Mouse (Mus musculus) hindbrain, embryonic 16.5 days (tissue): Measurements from ENCODE around the gene Nmrk1. TPM values are rescaled to one million over a fixed set of nuclear protein-coding genes. Genes with fewer than 3 reads are reported as not detected.
A peak's percentile ranks its signal among the peaks of the same experiment; 100 is the strongest.

ENCODE experiments used
- ATAC-seq: fragments of 200-750 bp; cut with Nextera tagmentation; 2 replicates; pipeline ENCODE4 v1.8.0; 2017; ENCODE audit warnings: moderate TSS enrichment, moderate library complexity
- H3K27ac ChIP-seq: fragments of 300-500 bp; sonication (generic); 2 replicates; pipeline ENCODE4 v1.5.1; 2014; ENCODE audit warnings: low read depth, mild to moderate bottlenecking, control low read depth, low read length, moderate library complexity
- H3K27me3 ChIP-seq: fragments of 300-500 bp; sonication (generic); replicated peaks from 2 replicates; pipeline ENCODE4 v1.6.1; 2014; ENCODE audit warnings: low read length; ENCODE audit not compliant: control insufficient read depth, insufficient read depth
- H3K36me3 ChIP-seq: fragments of 300-500 bp; sonication (generic); 2 replicates; pipeline ENCODE4 v1.6.1; 2014; ENCODE audit warnings: mild to moderate bottlenecking, low read length, moderate library complexity, mixed read lengths; ENCODE audit not compliant: control insufficient read depth, insufficient read depth
- H3K4me1 ChIP-seq: fragments of 300-500 bp; sonication (generic); 2 replicates; pipeline ENCODE4 v1.6.1; 2014; ENCODE audit warnings: low read depth, low read length; ENCODE audit not compliant: control insufficient read depth, insufficient read depth
- H3K4me2 ChIP-seq: fragments of 300-500 bp; sonication (generic); 2 replicates; pipeline ENCODE4 v1.6.1; 2014; ENCODE audit warnings: mild to moderate bottlenecking, low read length, control low read depth, moderate library complexity
- H3K4me3 ChIP-seq: fragments of 300-500 bp; sonication (generic); 2 replicates; pipeline ENCODE4 v1.5.1; 2014; ENCODE audit warnings: mild to moderate bottlenecking, low read length, control low read depth, moderate library complexity
- H3K9ac ChIP-seq: fragments of 300-500 bp; sonication (generic); 2 replicates; pipeline ENCODE4 v1.6.1; 2014; ENCODE audit warnings: low read depth, mild to moderate bottlenecking, control low read depth, low read length, moderate library complexity
- H3K9me3 ChIP-seq: fragments of 300-500 bp; sonication (generic); 2 replicates; pipeline ENCODE4 v1.6.1; 2014; ENCODE audit warnings: mild to moderate bottlenecking, low read length, moderate library complexity; ENCODE audit not compliant: control insufficient read depth
- WGBS: fragments of 180-500 bp; shearing (Covaris S2); extraction: QIAGEN DNeasy Blood & Tissue Kit; methylation state at CpG from one replicate; pipeline ENCODE4 v1.1.7; 2014; 5-methylcytosine and 5-hydroxymethylcytosine counted together
- polyA plus RNA-seq: library from polyadenylated mRNA; unstranded; fragments of >200 nt; fragmentation: Nextera tagmentation; extraction: Ambion mirVana; gene quantifications from 2 replicates; pipeline ENCODE4 v1.2.1, GENCODE M21; 2015

The Nmrk1 gene
- polyA plus RNA-seq, 1 experiment from 2014 or later = 10.1 TPM

DNA sequence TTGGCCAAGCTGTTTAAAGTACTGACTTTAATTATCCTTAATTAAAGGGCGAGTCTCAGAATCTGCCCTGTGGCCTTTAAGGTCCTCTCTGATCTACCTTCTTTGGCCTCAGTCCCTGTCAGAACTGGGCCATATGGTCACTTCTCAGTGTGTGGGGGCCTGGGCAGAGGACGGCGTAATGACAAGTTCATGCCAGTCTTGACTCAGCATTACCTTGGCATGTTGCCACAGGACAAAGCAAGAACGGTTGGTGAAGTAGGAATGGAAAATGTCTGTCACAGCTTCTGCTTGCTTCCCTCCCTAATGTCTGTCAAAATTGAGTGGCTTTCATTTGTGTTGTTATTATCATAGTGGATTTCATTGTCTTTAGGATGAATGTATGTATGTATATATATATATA lies 20.8 kb downstream of the Nmrk1 start:
- Histone ChIP-seq H3K36me3 (no peaks in the 10 kb centered on the region), H3K27me3 (no peaks in the 10 kb centered on the region), H3K4me3 (no peak overlapping the region), H3K27ac (no peak overlapping the region), H3K9me3 (no peaks in the 10 kb centered on the region), H3K4me1 (no peaks in the 10 kb centered on the region), H3K4me2 (no peak overlapping the region), H3K9ac (no peak overlapping the region)
- peak; percentile 56; the same call in 1 of the 2 replicates for ATAC-seq
- 65% methylated on average over 4 of the region's 4 CpGs for WGBS

DNA sequence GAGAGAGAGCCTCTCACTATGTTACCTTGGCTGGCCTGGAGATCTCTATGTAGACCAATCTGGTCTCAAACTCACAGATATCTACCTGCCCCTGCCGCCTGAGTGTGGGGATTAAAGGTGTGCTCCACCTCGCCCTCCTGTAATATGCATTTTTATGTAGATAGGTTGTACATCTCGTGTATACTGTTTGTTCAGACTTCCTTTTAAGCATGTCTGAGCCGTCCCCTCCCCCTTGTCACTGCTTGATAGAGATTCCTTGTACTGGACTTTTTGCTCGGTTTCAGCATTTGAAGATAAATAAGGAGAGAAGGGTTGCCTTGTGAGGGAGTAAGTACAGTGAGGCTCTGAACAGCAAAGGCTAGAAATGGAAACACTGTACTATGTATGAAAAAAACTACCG lies 21.3 kb downstream of the Nmrk1 start:
- Histone ChIP-seq H3K27me3 (no peaks in the 10 kb centered on the region), H3K36me3 (no peaks in the 10 kb centered on the region), H3K4me3 (no peak overlapping the region), H3K27ac (no peak overlapping the region), H3K9me3 (no peaks in the 10 kb centered on the region), H3K9ac (no peak overlapping the region), H3K4me1 (no peaks in the 10 kb centered on the region), H3K4me2 (no peak overlapping the region)
- WGBS = 84% methylated on average over 6 of the region's 6 CpGs
- no peak for ATAC-seq

DNA sequence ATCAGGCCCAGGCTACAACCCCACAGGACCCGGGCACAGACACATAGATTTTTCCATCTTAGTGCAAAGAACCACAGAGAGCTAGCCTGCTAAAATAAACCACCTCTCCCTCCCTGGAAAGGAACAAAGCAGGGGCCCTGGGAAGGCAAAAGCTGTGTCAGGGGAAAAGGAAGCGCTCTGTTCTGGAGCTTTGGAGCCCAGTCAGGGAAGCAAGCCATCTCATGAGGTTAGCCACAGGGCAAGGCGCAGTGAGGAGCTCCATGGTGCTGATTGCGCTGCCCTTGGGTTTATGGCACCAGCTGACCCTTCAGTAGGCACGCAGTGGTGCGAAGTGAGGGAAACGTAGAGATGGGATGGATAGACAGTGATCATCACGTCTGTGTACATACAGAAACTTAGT lies 22.6 kb downstream of the Nmrk1 start:
- 93% methylated on average over 8 of the region's 8 CpGs for WGBS
- Histone ChIP-seq H3K9me3 (no peaks in the 10 kb centered on the region), H3K27me3 (no peaks in the 10 kb centered on the region), H3K4me3 (no peak overlapping the region), H3K36me3 (no peaks in the 10 kb centered on the region), H3K4me1 (no peaks in the 10 kb centered on the region), H3K27ac (no peak overlapping the region), H3K9ac (no peak overlapping the region), H3K4me2 (no peak overlapping the region)
- no peak for ATAC-seq

DNA sequence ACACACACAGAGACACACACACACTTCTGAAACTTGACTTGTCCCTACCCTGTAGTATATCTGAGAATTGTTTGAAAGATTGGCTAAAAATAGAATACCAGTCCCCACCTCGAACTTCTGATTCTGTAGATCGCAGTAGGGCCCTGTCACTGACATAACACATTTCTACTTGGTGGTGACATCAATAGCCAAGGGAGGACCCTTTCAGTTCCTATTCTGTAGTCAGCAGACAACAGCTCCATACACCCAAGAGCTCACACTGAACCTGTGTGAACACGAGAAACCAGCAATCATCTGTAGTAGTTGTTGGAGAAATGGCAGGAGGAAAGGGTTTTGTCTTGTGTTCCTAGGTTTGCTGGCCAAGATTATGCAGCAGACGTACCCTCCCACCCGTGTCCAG lies 23.2 kb downstream of the Nmrk1 start:
- 93% methylated on average over 5 of the region's 5 CpGs for WGBS
- H3K9me3 ChIP-seq = no peaks in the 10 kb centered on the region
- no peaks in the 10 kb centered on the region for H3K27me3 ChIP-seq
- H3K9ac ChIP-seq = no peak overlapping the region
- H3K4me1 ChIP-seq = no peaks in the 10 kb centered on the region
- no peak overlapping the region for H3K27ac ChIP-seq
- no peaks in the 10 kb centered on the region for H3K36me3 ChIP-seq
- no peak overlapping the region for H3K4me2 ChIP-seq
- H3K4me3 ChIP-seq = no peak overlapping the region
- ATAC-seq = no peak

DNA sequence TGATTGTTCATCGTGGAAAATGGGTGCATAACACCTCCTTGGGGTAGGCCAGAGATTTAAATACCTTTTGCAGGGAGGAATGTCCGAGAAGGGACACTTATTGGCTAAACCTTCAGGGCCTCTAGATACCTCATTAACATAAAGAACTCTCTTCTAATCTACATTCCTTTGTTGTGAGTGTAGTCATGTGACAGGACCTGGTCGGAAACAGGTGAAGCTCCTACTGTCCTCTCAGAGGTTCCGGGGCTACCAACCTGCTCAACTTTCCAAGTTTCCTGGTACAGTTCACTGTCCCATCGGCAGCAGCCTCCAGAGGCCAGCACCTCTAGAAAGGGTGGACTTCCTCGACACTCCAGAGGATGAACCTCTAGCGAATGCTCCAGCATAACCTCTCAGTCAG lies 24.2 kb downstream of the Nmrk1 start:
- ATAC-seq = no peak
- Histone ChIP-seq H3K27me3 (no peaks in the 10 kb centered on the region), H3K4me2 (no peak overlapping the region), H3K27ac (no peak overlapping the region), H3K9me3 (no peaks in the 10 kb centered on the region), H3K9ac (no peak overlapping the region), H3K36me3 (no peaks in the 10 kb centered on the region), H3K4me1 (no peaks in the 10 kb centered on the region), H3K4me3 (no peak overlapping the region)
- 76% methylated on average over 7 of the region's 7 CpGs for WGBS

DNA sequence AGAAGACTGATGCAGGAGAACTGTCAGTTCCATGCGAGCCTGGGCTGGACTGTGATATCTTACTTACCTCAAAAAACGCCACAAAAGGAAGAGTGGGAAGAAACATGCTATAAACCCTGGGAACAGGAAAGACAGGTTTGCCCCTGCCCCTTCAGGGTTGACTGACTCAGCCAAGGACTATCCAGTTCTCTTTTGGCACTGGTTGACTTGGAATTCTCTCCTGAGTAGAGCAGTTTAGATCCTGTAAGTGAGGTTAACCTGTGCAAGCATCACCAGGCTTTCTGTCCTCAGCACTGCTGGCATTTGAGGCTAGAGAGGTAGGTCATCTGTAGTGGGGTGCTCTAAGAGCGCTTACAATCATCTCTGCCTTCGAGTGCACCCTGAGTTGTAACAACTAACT lies 26.7 kb downstream of the Nmrk1 start:
- no peak for ATAC-seq
- Histone ChIP-seq H3K9me3 (no peaks in the 10 kb centered on the region), H3K9ac (no peak overlapping the region), H3K36me3 (no peaks in the 10 kb centered on the region), H3K4me1 (no peaks in the 10 kb centered on the region), H3K4me2 (no peak overlapping the region), H3K27ac (no peak overlapping the region), H3K27me3 (no peaks in the 10 kb centered on the region), H3K4me3 (no peak overlapping the region)
- WGBS = 70% methylated on average over 4 of the region's 4 CpGs

DNA sequence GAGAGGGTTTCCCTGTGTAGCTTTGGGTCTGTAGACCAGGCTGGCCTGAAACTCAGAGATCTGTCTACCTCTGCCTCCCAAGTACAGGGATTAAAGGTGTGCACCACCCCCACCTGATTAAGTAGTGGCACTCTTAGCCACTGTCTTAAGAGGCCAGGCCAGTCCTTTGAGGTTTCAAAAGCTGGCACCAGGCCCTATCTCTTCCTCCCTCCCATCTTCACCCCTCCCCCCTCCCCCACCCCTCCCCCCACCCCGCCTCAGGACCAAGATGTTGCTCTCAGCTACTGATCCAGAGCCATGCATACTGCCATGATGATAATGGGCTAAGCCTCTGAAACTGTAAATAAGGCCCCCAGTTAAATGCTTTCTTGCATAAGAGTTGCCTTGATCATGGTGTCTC lies 27.6 kb downstream of the Nmrk1 start:
- no peak for ATAC-seq
- Histone ChIP-seq H3K4me1 (no peaks in the 10 kb centered on the region), H3K9me3 (no peaks in the 10 kb centered on the region), H3K4me3 (no peak overlapping the region), H3K4me2 (no peak overlapping the region), H3K9ac (no peak overlapping the region), H3K36me3 (no peaks in the 10 kb centered on the region), H3K27ac (no peak overlapping the region), H3K27me3 (no peaks in the 10 kb centered on the region)
- no CpG with 5 or more reads among the region's 1 CpGs for WGBS

DNA sequence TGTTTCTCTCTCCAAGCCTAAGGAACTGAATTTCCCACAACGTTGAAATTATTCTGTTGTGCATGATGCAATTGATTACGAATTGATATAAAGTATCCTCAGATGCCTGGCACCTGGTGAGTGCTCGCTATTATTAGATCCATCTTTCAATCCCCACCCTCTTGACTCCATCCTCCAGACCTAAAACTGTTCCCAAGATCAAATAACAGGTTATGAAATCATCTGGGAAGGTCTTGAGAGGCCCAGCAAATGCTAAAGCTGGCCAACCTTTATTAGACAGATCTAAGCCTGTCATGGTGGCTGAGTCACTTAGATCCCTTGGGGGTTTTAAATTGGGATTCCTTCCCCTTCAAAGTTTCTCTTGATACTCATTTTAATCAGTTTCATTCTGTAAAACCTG lies 28.7 kb downstream of the Nmrk1 start:
- Histone ChIP-seq H3K4me1 (no peaks in the 10 kb centered on the region), H3K9me3 (no peaks in the 10 kb centered on the region), H3K4me2 (no peak overlapping the region), H3K4me3 (no peak overlapping the region), H3K36me3 (no peaks in the 10 kb centered on the region), H3K27ac (no peak overlapping the region), H3K27me3 (no peaks in the 10 kb centered on the region), H3K9ac (no peak overlapping the region)
- ATAC-seq = no peak
- WGBS = 90% methylated on average over 3 of the region's 3 CpGs

DNA sequence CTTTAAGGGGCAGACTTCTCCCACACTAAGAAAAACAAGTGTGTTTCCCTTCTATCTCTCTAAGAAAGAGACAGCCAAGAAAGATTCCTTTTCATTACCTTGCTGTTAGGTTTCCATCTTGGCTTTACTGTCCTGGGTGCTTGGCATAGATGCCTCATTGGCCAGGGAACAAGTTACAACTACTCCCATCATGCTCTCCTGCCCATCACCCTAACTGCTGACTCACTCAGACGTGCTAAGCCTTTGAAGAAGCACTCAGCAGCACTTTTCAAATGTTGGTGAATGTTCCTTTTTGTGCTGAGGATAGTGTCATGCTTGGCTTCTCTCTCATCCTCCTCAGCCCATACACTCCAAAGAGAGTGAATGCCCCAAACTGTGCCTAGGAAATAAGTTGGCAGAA lies 29.9 kb downstream of the Nmrk1 start:
- H3K4me2 ChIP-seq = no peak overlapping the region
- H3K9ac ChIP-seq = no peak overlapping the region
- 44% methylated on average over 1 of the region's 1 CpGs for WGBS
- no peaks in the 10 kb centered on the region for H3K4me1 ChIP-seq
- H3K36me3 ChIP-seq = no peaks in the 10 kb centered on the region
- no peak for ATAC-seq
- no peak overlapping the region for H3K4me3 ChIP-seq
- no peaks in the 10 kb centered on the region for H3K9me3 ChIP-seq
- no peak overlapping the region for H3K27ac ChIP-seq
- no peaks in the 10 kb centered on the region for H3K27me3 ChIP-seq

DNA sequence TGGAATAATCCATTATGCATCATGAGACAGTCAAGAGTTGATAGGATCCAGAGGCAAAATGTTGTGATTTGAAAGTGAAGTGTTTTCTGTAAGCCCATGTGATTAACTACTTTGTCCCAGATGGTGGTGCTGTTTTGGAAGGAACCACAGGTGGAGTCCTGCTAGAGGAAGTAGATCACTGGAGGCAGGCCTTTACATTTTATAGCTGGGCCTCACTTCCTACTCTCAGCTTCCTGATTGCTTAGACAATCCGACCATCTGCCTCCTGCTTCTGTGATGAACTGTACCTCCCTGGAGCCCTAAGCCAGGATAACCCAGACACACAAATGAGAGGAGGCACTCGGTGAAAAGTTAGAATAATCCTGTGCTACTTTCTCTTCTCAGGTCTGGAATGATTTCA lies 32.2 kb downstream of the Nmrk1 start:
- no peaks in the 10 kb centered on the region for H3K27me3 ChIP-seq
- H3K9ac ChIP-seq = no peak overlapping the region
- H3K4me3 ChIP-seq = no peak overlapping the region
- ATAC-seq = no peak
- WGBS = 76% methylated on average over 2 of the region's 2 CpGs
- no peaks in the 10 kb centered on the region for H3K4me1 ChIP-seq
- H3K27ac ChIP-seq = no peak overlapping the region
- H3K36me3 ChIP-seq = no peaks in the 10 kb centered on the region
- no peak overlapping the region for H3K4me2 ChIP-seq
- no peaks in the 10 kb centered on the region for H3K9me3 ChIP-seq
